Mouse (Mus musculus): Measurements from ENCODE around the gene Nudt8. TPM values are rescaled to one million over a fixed set of nuclear protein-coding genes. Genes with fewer than 3 reads are reported as not detected.

Gene Nudt8
- total RNA-seq, 1 experiment from 2014 or later: 11.1 TPM

DNA sequence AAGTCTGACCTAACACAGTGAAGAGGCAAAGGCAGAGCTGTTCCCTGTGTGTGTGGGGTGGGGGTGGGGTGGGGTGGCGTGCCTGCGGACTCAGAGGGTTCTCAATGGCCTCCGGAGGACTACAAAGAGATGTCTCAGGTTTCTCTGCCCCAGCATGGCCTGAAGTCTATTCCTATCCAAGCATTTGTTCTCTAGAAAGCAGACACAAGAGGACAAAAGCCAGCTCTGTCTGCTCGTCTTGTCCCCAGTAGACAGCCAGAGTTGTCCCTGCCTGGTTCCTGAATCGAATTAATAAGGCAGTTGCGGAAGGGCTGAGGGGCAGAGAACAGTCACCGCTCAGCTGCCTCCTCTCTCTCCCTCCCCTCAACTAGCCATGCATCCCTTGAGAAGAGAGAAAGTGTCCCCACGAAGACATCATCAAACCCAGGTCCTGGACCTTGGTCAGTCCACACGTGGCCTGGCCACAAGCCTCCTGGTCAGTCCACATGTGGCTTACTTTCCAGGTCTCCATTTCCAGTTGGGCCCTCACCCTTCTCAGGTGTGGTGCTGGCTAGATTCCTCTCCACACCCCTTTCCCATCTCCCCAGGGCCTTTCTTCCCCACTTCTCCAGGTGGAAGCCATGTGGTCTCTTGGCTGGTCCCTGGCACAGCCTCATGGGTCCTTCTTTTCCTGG lies 16.7 kb upstream of the Nudt8 start:
- no peak for ATAC-seq (replicated peaks; ENCODE audit: insufficient number of reproducible peaks, low FRiP score, low TSS enrichment, poor library complexity, severe bottlenecking)

DNA sequence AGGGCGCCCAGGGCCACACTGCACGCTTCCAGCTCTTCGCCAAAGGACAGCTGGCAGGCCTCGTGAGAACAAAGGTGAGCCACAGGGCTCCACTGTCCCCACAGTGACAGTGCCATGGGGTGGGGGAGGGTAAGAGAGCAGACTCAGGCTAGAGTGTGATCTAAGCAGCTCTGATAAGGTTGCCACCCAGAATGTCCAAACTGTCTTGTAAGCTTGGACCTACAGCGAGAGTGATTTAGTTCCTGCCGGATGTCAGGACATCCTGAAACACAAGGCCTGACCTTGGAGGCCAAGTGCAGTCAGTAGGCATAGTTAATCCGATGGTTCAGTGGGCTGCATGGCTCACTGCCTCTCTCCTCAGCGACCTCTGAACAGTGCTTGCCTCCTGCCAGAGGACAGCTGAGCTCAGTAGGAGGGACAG lies 15.1 kb upstream of the Nudt8 start:
- ATAC-seq (replicated peaks; ENCODE audit: insufficient number of reproducible peaks, low FRiP score, low TSS enrichment, poor library complexity, severe bottlenecking): no peak

DNA sequence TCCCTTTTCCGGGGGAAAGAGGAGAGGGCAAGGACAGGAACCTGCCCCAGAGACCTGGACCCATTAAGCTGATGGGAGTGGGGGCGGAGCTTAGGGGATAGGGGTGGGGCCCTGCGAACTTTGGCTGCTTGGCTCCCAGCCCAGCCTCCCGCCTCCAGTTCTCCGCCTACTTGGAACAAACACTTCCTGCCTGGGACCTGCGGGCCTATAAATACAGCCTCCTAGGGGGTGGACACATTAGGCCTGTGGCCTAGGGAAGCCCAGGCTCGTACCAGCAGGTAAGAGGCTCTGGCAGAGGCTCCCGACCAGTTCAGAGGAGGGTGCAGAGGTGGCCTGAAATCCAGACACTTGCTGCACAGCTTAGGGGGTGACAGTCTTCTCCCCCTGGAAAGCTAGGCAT lies 14.0 kb upstream of the Nudt8 start, which contains the start of gene Acy3:
Acy3 (plus strand) TSS at position 237 of the 400 bp plus-strand sequence.
- no peak for ATAC-seq (replicated peaks; ENCODE audit: insufficient number of reproducible peaks, low FRiP score, low TSS enrichment, poor library complexity, severe bottlenecking)

DNA sequence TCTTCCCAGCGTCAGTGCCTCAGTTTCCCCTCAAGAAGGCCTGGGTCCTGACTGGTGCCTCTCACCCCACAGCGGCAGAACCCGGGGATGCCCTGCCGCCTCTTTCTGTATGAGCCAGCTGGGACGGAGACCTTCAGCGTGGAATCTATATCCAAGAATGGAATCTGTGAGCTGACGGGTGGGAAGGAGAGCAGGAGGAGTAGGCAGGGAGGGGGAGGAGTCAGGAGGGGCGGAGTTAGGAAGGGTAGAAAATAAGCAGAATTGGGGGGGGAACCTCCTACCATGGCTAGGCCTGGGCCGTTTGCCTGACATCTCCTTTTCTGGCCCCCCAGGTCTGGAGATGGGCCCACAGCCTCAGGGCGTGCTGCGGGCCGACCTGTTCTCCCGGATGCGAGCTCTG lies 12.3 kb upstream of the Nudt8 start:
- no peak for ATAC-seq (replicated peaks; ENCODE audit: insufficient number of reproducible peaks, low FRiP score, low TSS enrichment, poor library complexity, severe bottlenecking)

DNA sequence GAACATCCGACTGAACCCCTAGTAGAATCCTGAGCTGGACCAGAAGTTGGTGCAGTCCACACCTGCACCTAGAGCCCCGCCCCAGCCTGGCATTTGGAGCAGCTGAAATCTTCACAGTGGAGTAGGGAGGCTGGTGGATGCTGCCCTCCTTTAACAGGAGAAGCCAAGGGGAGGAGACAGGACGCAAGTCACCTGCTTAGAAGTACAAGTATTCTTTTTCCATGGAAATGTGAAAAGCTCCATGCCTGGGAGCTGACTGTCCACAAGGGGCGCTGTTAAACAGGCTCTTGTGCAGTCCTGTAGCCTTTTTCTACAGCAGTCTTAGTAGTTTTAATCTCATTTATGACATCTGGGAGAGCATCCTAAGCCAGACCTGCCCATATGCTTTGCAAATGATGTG lies 11.6 kb upstream of the Nudt8 start:
- no peak for ATAC-seq (replicated peaks; ENCODE audit: insufficient number of reproducible peaks, low FRiP score, low TSS enrichment, poor library complexity, severe bottlenecking)

DNA sequence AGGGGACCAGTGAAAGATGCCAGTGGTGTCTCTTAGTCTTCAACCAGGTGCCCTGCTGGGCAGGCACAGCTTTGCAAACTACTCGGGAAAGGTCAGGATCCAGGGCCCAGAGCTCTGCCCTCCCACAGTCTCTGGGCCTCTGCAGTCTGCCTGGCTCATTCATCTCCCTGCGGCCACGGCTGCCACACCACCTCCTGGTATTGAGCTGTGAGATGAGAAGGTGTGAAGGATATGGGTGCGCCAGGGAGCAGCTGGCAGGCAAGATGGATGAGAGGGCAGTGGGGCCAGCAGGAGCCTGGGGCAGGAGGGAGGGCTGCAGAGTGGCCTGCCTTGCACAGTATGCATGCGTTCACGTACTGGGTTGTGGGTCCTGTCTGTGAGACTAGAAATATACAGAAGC lies 9.6 kb upstream of the Nudt8 start:
- ATAC-seq (replicated peaks; ENCODE audit: insufficient number of reproducible peaks, low FRiP score, low TSS enrichment, poor library complexity, severe bottlenecking): no peak

DNA sequence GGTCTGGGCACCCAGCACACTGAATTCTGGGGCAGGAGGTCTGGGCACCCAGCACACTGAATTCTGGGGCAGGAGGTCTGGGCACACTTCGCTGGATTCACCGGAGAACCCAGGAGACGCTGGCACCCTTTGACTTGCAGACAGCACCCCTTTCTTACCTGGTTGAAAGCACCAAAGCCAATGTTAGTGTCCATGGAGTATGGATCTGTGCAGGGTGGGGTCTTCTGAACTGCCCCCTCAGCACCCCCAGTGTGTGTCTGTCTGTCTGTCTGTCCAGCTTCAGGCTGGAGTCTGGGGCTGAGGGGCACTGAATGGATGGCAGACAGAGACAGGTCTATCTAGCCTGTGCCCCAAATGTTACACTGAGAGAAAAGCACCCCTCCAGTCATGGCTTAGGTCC lies 8.8 kb upstream of the Nudt8 start:
- no peak for ATAC-seq (replicated peaks; ENCODE audit: insufficient number of reproducible peaks, low FRiP score, low TSS enrichment, poor library complexity, severe bottlenecking)

DNA sequence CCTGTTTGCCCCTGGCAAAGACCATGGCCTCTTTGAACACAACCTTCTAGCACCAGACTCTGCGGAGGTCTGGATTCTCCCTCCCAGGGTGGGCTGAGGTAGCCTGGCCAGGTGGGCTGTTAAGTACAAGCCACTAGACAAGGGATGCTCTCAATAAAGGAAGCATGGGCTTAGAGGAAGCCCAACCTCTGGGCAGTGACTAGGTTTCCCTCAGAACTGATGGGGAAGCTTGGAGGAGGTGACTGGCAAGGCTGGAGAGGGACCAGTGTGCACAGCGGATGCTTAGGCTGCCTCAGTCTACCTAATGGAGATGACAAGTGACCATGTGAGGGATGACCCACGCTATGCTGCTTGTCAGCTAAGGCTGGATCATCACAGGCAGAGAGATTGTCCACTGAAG lies 8.4 kb upstream of the Nudt8 start:
- ATAC-seq (replicated peaks; ENCODE audit: insufficient number of reproducible peaks, low FRiP score, low TSS enrichment, poor library complexity, severe bottlenecking): no peak

DNA sequence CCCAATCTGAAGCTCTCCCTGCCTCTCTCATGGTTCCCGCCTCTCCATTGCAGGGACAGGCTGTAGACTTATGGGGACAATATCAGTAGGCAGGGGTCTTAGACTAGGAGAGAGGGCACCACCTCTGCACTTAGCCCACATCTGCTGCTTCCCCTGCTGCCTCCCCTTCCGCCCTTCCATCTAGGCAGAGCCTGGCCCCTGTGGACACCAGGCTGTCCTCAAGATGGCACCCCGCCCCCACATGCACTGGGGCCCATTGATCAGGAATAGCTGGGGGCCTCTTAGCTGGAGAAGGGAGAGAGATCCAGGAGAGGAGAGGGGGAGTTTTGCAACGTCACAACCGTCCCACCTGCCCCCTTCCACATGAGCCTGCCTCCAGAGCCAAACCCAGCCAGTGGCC lies 8.0 kb upstream of the Nudt8 start, which contains the start of gene Tbx10:
Tbx10 (plus strand) TSS at position 337 of the 400 bp plus-strand sequence.
- ATAC-seq (replicated peaks; ENCODE audit: insufficient number of reproducible peaks, low FRiP score, low TSS enrichment, poor library complexity, severe bottlenecking): no peak

DNA sequence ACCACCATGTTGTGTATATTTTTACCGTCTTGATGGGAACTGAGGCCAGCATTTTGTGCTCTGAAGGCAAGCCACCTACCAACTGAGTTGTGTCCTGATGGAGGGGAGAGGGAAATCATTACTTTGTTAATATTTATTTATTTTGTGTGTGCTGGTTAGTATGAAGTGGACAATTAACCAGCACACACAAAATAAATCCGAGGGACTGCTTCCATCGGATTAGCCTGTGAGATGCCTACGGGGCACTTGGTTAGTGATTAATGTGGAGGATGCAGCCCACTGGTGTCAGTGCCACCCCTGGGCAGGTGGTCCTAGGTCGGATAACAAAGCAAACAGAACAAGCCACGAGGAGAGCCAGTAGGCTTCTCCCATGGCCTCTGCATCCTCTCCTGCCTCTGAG lies 5.4 kb upstream of the Nudt8 start:
- ATAC-seq (replicated peaks; ENCODE audit: insufficient number of reproducible peaks, low FRiP score, low TSS enrichment, poor library complexity, severe bottlenecking): no peak

DNA sequence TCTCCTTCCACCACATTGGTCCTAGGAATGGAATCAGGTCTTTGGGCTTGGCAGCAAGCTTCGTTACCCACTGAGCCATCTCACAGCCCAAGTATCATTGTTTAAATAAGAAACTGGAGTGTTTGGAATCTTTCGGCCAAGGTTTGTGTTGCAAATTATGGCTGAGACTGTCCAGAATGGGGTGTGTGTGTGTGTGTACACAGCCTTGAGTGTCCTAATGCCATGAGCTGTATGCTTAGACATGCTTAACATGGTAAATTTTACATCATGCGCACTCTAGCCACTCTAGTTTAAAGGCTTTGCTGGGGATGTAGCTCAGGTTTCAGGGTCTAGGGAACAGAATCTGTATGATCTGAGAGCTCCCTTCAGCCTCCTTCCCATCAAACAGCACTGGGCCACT lies 4.9 kb upstream of the Nudt8 start:
- ATAC-seq (replicated peaks; ENCODE audit: insufficient number of reproducible peaks, low FRiP score, low TSS enrichment, poor library complexity, severe bottlenecking): no peak

DNA sequence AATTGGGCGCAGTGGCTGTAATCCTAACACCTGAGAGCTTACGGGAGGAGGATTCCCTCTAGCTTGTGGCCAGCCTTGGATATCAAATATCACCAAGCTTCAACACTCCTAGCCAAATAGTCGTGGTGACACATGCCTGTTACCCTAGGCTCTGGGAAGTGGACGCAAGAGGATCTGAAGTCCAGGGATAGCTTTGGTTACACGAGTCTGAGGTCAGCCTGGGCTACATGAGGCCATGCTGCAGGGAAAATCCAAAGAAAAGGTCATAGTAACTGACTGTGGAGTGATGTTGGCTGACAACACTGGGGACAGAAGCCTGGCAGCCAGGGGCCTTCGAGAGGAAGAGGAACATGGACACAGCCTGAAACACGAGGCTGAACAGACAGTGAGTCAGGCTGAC lies 4.3 kb upstream of the Nudt8 start:
- ATAC-seq (replicated peaks; ENCODE audit: insufficient number of reproducible peaks, low FRiP score, low TSS enrichment, poor library complexity, severe bottlenecking): no peak

DNA sequence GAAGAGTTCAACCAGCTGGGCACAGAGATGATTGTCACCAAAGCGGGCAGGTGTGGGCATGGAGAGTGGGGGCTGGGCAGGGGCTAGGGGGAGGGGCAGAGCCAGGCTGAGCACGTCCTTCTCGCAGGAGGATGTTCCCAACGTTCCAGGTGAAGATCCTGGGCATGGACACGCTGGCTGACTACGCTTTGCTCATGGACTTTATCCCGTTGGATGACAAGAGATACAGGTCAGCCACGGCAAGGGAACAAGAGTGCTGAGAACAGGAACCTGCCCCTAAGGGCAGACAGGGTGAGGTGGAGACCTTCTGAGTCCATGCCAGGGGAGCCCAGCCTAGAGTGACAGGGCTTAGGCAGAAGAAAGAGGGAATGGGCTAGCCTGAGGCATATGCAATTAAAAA lies 3.6 kb upstream of the Nudt8 start:
- no peak for ATAC-seq (replicated peaks; ENCODE audit: insufficient number of reproducible peaks, low FRiP score, low TSS enrichment, poor library complexity, severe bottlenecking)

DNA sequence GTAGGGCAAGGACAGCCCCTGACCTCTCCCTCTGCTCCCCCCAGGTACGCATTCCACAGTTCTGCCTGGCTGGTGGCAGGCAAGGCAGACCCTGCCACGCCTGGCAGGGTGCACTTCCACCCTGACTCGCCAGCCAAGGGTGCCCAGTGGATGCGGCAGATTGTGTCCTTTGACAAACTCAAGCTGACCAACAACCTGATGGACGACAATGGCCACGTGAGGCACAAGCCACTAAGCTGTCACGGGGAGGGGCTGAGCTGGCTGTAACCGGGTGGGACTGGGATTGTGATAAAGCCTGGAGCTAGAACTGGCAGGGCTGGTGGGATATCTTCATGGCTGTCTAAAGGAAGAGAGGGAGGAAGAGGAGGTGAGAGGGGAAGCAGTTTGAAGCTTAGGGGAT lies 3.1 kb upstream of the Nudt8 start:
- no peak for ATAC-seq (replicated peaks; ENCODE audit: insufficient number of reproducible peaks, low FRiP score, low TSS enrichment, poor library complexity, severe bottlenecking)

DNA sequence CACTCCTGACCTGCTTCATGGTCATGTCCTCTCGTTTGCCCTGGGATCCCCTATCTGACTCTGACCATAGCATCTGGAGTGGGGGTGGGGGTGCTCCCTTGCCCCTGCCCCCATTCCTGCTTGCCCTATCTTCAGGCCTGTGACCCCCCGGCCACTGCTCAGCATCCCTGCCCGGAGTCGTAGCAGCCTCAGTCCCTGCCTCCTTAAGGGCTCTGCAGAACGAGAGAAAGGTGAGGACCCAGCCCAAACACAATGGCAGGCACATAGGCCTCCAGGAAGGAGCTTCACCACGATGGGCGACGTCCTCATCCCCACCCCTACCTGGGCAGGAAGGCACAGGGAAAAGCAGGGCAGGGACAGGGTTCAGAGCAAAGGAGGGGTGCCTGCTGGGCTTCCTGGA lies 2.0 kb upstream of the Nudt8 start:
- ATAC-seq (replicated peaks; ENCODE audit: insufficient number of reproducible peaks, low FRiP score, low TSS enrichment, poor library complexity, severe bottlenecking): no peak

DNA sequence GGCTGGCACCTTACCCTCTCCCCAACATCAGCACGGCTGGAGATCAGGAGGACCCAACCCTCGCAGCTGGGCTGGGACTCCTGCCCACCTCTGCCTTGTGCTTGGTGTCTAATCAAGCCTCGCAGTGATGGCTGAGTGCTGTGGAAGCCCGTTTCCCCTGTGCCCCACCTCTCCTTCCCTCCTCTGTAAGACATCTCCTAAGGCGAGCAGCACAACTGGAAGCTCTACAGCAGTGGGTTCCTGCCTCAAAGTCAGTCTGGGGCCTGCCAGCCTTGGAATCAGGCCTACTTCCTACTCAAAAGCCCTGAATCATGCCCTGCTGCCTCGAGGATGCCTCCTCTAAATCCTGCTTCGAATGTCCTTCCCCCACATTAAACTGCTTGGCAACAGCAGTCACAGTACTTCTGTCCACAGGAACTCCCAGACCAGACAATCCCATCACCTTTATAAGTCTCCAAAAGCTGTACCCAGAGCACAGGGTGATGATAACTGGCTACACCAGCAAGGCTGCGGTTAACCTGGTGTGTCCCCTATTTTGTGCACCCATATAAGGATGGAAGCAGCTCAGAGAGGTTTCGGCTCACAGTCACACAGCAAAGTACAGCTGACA lies 1.2 kb upstream of the Nudt8 start:
- no peak for ATAC-seq (replicated peaks; ENCODE audit: insufficient number of reproducible peaks, low FRiP score, low TSS enrichment, poor library complexity, severe bottlenecking)

DNA sequence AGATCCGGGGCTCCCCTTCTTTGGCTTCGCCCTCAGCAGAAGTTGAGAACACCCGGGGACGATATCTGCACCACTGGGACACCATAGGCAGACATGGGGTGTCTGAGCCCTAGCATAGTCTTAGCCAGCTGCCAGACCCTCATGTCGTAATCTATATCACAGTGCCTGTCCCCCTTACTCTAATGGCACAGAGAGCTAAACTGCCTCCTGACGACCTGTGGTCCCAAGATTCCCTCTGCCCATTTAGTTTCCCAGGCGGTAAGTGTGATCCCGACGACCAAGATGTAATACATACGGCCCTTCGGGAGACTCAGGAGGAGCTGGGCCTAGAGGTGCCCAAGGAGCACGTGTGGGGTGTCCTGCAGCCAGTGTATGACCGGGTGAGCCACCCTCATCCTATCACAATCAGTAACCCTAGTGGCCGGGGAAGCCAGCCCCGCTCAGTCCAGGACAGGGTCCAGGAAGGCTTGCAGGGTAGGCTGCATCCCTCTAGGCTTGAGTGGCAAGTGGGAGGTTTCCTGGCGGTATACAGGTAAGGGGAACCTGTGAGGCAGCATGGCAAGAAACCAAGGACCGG lies 657 bp downstream of the Nudt8 start:
- no peak for ATAC-seq (replicated peaks; ENCODE audit: insufficient number of reproducible peaks, low FRiP score, low TSS enrichment, poor library complexity, severe bottlenecking)

DNA sequence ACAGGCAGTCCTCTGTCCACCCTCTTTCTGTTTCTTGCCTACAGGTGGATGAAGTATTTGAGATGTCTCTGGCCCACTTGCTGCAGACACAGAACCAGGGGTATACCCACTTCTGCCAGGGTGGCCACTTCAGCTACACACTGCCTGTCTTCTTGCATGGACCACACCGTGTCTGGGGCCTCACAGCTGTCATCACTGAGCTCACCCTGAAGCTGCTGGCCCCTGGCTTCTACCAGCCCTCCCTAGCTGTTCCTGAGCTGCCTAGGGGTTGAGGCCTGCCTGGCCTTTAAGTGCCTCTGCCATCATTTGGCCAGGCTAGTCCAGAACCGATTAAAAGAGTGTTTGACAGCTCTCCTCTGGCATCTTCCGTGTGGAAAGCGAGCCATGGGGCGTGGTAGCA lies 1.4 kb downstream of the Nudt8 start:
- ATAC-seq (replicated peaks; ENCODE audit: insufficient number of reproducible peaks, low FRiP score, low TSS enrichment, poor library complexity, severe bottlenecking): no peak

DNA sequence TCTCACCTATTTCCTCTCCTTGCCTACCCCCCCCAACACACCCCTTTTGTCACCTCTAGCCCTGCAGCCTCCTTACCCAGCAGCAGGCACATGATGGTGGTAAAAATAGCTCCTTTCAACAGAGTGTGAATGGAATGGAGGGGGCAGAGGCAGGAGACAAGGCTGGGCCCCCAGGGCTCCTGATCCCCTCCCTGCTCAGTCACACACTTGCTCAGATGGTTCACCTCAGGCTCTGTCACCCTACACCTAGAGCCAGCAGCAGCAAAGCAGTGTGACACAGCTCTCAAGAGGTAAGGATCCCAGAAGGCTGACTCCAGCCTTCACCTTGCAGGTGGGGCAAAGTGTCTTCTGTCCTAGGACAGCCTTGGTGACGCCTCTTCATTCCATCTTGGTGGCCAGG lies 2.7 kb downstream of the Nudt8 start, which contains the start of gene Doc2g:
Doc2g (plus strand) TSS at position 202 of the 400 bp plus-strand sequence.
- no peak for ATAC-seq (replicated peaks; ENCODE audit: insufficient number of reproducible peaks, low FRiP score, low TSS enrichment, poor library complexity, severe bottlenecking)

DNA sequence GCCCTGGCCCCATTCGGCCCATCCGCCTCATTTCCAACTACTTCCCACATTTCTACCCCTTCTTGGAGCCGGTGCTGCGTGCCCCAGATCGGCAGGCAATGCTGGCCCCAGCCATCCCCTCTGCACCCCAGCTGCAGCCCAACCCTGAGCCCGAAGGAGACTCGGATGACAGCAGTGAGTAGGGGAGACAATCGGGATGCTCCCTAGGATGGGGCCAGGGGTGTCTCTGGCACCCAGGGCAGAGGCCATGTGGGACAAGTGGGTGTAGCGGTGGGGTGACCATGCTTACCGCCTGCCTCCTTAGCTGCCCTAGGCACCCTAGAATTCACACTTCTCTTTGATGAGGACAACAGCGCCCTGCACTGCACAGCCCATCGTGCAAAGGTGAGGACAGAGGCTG lies 3.3 kb downstream of the Nudt8 start:
- ATAC-seq (replicated peaks; ENCODE audit: insufficient number of reproducible peaks, low FRiP score, low TSS enrichment, poor library complexity, severe bottlenecking): no peak
